Mouse (Mus musculus): ENCODE results near the gene Lypla2.
A peak's percentile ranks its signal among the peaks of the same experiment; 100 is the strongest.
"Not testable (repeated sequence)": the region's sequence is repeated elsewhere in the genome, so short reads cannot be mapped to it uniquely, and the experiment has no call there.

The Lypla2 gene

DNA sequence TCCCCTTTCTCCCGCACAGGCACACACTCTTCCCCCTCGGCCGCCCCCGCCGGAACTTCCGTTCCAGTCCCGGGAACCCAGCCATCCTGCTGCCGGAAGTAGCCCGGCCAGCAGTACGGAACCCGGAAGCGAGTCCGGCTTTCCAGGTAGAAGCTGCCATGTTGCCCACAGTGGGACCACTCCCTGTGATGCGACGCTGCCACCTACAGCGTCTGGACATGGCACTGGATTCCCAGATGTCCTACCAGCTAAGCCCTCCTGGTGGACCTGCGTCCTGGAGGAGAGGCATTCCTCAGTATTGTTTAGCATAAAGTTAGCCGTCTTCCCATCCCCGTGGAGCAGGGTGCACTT lies at the start of gene Lypla2:
Lypla2 (minus strand) TSS at position 71 of the 351 bp plus-strand sequence.
- DNase-seq = peak; percentile 94

DNA sequence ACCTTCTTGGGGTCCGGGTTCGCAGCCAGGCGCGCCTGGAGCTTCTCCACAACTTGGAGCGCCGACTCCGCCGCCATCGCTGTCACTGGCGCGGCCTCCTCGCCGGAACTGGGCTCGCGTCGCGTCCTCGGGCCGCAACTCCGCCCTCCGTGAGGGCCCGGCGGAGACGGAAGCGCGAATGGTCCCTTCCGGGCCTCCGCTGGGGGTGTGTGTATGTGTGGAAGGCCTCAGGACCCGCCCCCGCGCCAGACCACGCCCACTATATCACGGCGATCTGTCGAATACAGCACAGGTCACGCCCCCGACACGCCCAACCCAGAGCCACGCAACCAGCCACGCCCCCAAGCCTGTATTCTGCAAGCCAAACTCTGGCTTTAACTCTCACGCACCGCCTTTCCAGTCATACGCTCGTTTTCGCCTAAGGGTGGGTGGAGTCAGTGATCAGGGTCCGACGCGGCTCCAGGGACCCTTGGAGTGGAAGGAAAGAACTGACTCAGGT lies 49.2 kb upstream of the Lypla2 start, which contains the start of gene Eloa:
Eloa (minus strand) TSS at position 215 of the 499 bp plus-strand sequence.
- DNase-seq = peak; percentile 100

DNA sequence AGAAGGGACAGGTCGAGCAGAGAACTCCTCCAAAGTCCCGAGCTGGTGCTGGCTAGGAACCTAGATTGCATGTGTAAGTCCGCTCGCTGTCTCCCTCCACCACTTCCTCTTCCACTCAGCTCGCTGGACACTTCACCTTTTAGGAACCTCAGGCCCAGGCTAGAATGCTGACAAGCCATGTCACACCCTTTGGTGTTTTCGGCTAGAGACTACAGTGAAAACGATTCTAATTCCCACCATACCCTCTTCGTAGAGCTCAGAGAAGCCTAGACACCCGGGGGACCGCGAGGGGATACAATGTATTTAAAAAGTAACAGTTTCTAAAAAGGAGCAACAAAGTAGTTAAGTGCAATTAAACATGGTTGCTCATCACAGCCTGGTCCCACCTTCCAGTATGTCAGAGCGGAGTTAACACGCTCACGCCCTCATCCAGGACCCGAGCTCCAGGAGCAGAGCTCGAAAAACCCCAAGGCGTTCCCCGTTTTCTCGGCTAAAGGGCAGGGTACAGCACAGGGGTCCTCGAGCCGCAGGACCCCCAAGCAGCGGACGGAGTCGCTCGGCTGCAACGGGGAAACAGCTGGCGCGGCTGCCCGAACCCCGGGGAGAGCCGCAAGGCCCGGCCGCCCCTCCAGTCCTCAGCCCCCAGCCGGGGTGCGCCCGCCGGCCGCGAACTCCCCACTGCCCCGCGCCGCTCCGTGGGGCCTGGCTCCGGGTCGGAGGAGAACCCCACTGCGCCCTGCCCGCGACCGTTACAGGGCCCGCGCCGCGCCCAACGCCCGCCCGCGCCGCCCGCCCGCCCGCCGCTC lies 48.5 kb upstream of the Lypla2 start:
- DNase-seq = peak; percentile 29

DNA sequence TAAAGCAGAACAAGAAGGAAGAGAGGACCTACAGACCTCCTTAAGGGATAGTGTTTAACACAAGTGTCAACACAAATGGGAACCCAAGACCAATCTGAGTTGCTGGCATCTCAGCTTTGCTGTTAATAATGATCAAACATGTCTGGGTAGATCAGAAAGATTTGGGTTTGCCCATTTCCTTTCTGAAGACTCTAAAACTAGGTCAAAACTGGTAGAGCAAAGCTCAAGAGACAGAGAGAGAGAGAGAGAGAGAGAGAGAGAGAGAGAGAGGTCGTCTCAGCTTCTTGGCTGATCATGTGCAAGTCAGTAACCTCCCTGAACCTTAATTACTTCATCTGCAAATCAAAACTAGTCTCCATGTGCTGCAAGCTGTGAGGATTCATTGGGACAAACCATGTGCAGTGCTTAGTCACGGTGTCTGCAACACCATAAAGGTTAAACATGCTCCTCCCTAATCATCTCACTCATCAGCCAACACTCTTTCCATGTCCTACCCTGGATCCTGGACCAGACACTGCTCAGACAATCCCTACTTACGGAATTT lies 43.7 kb upstream of the Lypla2 start:
- DNase-seq = no peak

DNA sequence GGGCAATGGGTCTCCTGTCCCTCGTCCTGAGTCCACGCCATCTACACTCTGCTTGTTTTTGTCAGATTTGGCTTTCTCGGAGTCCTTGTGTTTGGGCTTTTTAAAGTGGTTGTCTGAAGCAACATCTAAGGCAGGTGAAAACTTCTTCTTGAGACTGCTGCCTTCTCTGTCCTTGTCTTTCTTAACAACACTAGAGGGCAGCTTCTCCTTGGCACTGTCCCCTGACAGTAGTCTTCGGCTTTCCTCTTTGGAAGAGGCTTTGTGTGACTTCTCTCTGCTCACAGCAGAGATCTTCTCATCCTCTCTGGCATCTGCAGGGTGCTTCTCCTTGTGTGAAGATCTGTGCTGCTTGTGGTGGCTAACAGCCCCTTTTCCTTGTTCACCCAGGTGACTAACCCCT lies 38.2 kb upstream of the Lypla2 start:
- DNase-seq = no peak

DNA sequence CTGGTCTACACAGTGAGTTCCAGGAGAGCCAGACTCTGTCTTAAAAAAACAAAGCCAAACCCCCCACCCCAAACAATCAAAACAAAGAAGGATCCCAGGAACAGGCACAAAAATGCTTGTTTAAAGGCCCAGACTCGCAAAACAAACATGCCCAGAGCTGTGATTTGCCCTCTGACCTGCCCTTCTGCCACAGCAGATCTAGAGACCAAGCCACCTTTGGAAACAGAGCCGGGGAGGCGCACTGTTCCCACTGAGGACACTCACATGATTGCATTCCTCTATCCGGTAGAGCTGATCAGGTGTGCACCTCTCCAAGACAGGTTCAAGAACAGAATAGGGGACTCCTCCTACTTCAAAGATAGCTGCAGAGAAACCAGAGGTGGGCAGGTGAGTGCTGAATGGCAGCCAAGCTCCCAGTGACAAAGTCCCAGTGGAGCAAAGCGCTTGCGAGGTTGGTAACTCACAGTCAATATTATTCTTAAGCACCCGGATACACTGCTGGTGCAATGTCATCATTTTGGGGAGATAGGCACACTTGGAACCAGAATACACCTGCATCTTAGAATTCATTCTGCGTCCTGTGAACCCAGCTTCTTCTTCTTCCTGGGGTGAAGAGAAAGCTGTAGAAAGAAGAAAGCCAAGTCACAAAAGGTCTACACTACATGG lies 36.5 kb upstream of the Lypla2 start:
- DNase-seq = no peak

DNA sequence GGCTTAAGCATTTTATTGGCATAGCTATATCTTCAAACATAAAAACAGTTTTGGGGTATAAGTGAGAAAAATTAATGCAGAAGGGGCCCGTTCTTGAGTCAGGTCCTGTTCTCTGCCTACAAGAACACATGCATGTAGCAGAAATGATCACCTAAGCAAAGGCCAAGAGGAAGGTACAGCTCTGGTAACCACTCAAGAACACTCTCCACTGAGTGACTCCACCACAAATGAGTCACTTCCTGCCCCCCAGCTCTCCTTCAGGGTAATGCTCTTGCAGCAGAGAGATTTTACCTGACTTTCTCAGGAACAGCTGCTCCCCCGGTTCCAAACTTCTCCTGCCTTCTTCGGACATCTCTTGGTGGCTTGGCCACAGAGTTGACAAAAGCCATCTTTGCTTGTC lies 34.4 kb upstream of the Lypla2 start:
- DNase-seq = no peak

DNA sequence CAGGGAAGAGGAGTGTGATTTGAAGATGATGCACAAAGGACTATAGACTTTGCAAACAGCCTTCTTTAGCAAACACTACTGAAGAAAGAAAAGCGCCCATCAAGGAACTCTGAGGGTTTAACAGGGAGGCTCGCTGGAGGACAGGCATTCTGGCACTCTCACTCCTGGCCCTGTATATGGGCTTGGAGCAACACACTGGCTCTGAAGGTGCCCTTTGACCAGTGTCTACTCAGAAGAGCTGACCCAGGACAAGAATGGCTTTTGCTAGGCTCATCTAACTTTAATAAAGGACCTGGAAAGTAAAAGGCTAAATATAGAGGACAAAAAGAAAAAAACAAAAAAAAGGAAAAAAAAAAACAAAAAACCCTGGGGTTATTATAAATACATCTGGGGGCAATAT lies 32.5 kb upstream of the Lypla2 start:
- DNase-seq = no peak

DNA sequence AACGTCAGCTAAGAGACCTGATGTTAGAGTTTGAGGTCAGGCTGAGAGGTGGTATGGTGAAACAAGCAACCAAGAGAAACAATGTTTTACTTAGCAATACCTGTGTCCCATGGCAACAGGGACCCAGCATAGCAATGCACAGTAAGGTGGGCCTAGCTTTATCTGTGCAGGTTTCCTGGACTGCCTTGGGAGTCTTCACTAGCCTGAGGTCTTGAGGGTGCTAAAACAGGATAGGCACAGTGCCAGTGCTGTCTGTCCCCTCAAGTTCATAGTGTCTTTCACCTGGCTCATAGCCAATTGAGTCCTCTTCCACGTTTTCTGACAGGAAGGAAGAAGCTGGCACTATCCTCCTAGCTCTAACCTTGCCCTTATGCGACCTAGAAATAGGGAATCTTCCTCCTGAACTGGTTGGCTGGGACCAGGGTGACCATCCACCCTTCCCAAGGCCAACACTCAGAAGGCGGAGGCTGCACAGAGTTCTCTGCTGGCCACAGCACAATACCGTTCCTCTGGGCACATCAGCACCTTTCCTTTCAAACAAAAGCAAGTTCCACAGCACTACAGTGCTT lies 31.8 kb upstream of the Lypla2 start:
- no peak for DNase-seq

DNA sequence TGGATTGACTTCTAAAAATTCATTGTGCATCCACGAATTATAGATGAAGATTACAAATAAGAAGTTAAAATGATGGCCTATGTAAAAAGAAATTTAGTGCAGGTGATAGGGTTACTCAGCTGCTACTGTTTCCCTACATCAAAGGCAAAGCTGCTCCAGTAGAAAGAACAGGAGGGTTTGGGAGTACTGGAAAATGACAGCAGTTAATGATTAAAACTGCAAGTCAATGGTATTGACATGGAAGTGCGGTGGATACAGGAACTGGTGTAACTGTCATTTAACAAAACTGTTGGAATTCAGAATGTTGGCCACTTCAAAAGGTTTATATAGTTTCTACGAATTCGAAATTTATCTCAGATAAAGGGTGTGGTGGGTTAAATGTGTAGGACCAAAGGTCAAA lies 22.7 kb upstream of the Lypla2 start:
- DNase-seq = no peak

DNA sequence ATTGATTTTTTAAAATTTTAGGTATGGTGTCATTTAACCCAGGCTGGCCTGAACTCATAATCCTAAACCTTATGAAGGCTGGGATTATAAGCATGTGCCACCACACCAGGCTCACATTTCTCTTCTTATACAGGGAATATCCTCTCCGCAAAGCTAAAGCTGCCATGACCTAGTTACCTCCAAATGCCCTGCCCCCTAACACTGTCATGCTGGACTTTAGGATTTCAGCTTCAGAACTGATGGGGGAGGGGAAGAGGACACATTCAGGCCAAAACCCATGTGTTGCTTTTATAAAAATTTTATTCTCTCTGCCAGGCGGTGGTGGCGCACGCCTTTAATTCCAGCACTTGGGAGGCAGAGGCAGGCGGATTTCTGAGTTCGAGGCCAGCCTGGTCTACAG lies 21.5 kb upstream of the Lypla2 start:
- no peak for DNase-seq

DNA sequence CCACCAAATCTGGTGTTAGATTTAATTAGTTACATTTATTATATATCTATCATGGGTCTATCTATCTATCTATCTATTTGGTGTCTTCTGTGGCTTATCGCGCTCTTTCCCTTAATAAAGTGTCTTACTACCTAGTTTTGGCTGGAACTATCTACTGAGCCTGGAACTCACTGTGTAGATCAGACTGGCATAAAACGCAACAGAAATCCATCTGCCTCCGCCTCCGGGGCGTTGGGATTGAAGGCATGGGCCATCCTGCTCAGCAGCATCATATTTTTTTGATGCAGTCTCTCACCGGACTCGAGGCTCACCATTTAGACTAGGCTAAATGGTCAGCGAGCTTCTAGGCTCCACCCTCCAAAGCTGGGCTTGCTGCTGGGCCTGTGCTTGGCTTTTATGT lies 15.3 kb upstream of the Lypla2 start:
- no peak for DNase-seq

DNA sequence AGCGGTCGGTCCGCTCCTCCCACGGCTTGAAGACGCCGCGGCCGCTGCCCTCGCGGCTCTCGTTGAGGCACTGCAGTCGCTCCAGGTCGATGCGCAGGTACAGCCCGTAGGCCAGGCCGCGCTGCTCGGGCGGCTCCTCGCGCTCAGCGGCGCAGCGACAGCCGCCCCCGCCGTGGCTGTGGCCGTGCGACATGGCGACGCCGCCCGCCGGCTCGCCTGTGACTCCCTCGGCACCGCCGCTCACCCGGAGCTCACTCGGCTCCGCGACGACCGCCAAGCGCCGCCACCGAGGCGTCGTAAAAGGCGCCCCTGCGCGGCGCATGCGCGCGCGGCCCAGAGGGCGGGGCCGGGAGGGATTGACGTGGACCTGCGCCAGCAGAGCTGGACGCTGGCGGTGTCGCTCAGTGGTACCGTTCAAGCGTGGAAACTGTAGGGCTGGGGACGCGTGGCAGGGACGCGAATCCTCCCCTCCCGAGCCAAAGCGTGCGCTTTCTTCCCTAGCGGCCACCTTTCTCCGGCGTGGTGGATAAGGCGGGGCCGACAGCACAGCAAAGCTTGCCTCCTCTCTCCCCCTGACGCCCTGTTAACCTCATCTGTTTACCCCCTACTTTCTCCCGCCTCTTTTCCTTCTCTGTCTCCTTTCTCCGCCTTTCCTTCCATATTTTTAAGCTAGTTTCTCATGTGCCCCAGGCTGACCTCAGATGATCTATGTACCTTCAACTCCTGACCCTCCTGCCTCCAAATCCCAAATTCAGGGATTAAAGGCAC lies 14.7 kb upstream of the Lypla2 start, which contains the start of gene Pithd1:
Pithd1 (minus strand) TSS at position 322 of the 768 bp plus-strand sequence.
- DNase-seq = peak; percentile 94

DNA sequence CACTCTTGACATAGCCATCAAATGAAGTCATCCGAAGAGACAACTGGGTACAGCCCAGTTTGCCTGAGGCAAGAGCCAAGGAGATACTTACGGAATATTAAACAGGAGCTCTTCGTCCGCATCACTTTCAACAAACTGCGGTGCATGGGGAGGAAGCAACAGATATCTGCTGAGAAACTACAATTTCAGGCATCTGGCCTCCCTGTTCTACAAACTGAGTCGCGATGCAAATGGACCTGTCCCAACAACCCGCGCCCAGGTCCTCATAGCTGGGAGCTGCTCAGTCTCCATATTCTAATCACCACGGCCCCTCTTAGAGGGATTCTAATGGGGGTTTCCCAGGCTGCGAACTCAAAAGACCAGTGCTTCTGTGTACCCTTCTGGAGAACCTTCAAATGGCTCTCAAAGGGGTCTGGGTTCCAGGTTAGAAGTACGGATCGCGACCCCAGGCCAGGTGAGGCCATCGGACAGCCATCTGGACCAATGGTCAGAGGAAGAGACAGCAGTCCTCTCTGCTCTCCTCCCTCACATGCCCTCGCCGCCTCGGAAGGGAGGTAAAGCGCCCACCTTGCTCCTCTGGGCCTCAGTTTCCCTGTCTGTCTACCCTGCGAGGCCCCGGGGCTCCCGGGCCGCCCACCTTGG lies 14.0 kb upstream of the Lypla2 start:
- DNase-seq = no peak

DNA sequence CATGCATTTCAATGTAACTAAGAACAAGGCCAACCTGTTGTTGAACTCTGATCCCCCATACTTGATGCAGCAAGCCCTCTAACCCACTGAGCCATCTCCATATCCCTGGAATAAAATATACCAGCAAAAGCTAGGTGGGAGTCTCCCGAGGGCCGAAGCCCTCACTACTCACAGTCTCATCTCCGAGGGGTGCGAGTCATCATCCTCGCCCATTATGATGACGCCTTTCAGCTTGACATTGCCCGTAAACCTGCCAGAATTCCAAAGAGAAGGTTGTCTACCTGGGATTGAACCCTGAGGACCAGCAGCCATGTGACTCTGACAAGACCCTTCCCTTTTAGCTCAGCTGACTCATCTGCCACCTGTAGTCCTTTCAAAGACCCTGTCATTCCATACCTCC lies 13.3 kb upstream of the Lypla2 start:
- DNase-seq = no peak

DNA sequence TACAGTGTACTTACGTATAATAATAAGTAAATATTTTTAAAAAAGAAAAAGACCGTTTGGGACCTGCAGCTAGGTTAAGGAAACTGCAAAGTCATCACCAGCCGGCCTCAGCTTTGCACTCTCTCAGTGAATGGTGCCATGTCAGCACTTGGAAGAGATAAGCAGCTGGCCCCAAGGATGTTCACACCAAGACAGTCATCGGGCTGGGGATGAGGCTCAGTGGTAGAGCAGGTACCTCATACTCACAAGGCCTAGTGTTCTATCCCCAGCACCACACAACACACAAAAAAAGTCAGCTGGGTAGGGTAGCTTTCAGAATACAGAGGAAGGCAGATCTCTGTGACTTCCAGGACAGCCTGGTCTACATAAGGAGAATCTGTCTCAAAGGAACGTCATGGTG lies 12.8 kb upstream of the Lypla2 start:
- no peak for DNase-seq

DNA sequence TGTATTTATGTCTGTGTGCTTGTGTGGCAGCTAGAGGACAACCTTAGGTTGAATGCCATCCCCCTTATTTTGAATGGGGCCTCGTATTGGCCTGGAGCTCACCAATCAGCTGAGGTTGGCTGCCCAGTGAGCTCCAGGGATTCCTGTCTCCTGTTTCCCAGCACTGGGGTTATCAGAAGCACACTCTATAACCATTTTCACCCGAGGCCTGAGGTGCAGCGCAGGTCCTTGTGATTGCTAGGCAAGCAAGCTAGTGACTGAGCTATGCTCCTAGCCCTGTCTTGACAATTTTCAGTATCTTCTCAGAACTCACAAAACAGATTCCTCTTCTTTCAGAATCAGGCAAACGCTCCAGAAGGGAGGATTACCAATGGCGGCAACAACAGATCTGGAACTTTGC lies 12.1 kb upstream of the Lypla2 start:
- DNase-seq = no peak

DNA sequence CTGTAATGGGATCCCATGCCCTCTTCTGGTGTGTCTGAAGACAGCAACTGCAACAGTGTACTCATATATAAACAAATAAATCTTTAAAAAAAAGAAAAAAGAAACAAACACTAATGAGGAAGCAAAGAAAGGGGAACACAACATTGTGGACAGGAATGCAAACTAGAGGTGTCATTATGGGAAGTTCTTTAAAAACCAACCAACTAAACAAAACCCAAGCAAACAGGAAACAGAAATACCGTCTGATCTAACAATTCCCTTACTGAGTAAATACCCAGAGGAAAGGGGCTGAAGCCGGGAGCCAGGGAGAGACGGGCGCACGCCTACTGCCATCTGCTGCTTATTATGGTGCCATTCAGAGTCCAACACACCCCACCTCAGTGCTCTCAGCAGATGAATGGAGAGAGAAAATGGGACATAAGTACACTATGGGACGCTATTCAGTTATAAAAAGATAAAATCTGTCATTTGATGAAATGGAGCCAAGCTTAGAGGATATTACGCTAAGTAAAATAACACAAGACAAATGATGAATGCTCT lies 9.2 kb upstream of the Lypla2 start:
- no peak for DNase-seq

DNA sequence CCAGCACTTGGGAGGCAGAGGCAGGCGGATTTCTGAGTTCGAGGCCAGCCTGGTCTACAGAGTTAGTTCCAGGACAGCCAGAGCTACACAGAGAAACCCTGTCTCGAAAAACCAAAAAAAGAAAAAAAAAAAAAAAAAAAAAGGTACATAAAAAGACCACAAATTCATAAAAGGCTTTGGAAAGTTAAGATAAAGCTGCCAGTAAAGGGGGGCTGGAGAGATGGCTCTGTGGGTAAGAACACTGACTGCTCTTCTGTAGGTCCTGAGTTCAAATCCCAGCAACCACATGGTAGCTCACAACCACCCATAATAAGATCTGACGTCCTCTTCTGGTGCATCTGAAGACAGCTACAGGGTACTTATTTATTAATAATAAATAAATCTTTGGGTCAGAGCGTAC lies 7.8 kb upstream of the Lypla2 start:
- DNase-seq = not testable (repeated sequence)

DNA sequence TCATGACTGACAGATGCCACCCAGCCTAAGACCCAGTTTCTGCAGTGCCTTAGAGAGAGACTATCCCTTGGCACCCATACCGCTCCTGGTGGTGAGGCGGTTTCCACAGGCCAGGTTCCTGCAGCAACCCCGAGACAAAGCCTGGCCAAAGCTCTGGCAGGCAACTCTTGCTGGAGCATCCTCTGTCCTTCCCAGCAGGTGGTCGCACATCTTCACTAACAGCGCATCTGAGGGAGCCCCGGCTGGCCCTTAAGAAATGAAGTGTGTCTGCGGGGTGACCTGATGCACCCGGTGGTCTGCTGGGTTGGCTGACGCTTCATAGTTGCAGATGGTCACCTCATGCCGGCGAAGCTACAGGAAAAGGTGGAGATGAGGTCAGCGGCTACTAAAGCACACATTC lies 3.7 kb upstream of the Lypla2 start:
- DNase-seq = no peak

DNA sequence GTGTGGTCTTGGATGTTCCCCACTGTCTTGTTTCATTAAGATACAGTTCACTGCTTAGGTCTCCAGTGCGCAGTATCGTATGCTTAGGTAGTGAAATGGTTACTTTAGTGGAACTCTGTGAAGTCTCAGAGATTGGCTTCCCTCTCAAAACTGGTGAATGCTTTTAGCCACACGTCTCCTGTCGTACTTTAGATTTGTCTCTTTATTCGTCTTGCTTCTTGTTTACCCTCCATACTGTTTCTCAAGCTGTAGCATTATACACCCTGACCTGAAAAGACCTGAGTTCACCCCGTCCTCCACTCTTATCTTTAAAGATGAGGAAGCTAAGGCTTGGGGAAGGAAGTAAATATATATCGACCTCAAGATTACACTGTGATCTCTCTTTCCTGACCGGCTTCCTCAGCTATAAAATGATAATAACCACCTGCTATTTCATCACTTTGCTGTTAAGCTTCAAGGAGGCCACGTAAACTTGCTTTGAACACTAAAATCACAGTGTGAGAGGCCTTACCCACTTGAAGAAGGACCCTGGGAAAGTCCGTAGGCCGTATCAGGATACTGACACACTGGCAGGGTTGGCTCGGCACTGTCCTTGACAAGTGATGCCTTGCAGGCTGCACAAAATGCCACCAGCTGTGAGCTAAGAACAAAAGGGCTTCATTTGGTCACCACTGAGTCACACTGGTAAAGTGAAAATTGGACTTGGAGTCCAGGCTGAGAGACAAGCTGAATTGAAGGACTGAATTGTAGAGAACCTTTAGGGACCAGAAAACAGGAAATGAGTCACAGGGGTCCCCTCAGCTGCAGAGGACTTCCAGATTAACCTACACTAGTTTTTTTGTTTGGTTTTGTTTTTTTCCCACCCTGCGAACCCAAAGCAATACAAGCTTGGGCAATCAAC lies 735 bp upstream of the Lypla2 start:
- DNase-seq = no peak

All from lung, postnatal 10 days (tissue).